Mouse (Mus musculus) CH12.LX (cell line): ENCODE results near the gene Elovl6.

Source experiments
- IRF4 ChIP-seq: IDR thresholded peaks from 2 replicates; pipeline ENCODE4 v1.6.1; 2014; ENCODE audit warnings: low read depth, mild to moderate bottlenecking, inconsistent platforms, low read length, improper control_type of control experiment
- SMC3 ChIP-seq: IDR thresholded peaks from 2 replicates; pipeline ENCODE4 v1.6.1; 2011; ENCODE audit warnings: low read depth, low read length, improper control_type of control experiment

GRCm38 (mm10) chr3:129515863-129516436 lies 16.2 kb upstream of the Elovl6 start:
- no peak for TF ChIP-seq IRF4
- TF ChIP-seq SMC3: no peak
